Mouse (Mus musculus): ENCODE results near the gene Cdk20. TPM values are rescaled to one million over a fixed set of nuclear protein-coding genes. Genes with fewer than 3 reads are reported as not detected.

The Cdk20 gene
- total and polyA plus RNA-seq, 2 experiments from 2014 or later: 26.4 to 38.5 TPM

DNA sequence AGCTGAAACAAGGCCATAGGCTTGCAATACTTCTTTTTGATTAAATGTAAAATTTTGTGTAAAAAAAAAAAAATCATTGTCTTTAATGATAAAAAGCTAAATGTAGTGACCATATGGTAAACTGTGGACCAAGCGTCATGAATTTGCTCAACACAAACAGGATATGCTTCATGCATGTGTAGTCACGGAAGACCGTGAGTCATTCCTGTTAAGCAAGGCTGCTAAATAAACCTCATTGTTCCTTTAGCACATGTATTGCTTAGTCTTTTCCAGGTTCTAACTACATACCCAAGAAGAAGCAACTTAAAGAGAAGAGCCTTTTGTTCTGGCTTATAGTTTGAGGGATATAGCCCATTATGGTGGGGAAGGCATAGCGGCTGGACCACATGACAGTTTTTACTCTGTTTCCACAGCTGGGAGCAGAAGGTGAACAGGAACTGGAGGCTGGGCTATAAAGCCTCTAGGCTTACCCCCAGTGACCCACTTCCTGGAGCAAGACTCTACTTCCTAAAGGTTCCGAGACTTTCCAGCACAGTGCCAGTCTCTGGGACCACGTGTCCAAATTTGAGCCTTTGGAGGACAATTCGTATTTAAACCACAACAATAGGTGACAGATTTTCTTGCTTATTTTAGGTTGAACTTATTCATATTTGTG is 10.0 kb upstream of the Cdk20 start:
- WGBS: 86% methylated on average over 7 of the region's 7 CpGs
- no peaks in the 10 kb centered on the region for H3K36me3 ChIP-seq (ENCODE audit: insufficient read depth)
- no peak overlapping the region for H3K27ac ChIP-seq (ENCODE audit: low read depth, low read length)
- ATAC-seq: no peak
- no peaks in the 10 kb centered on the region for H3K27me3 ChIP-seq (ENCODE audit: insufficient read depth, low read length)
- no peak overlapping the region for H3K9ac ChIP-seq
- no peak for TF ChIP-seq CTCF (IDR thresholded peaks at IDR 0.05; ENCODE audit: low read depth)
- H3K9me3 ChIP-seq (ENCODE audit: low read length): no peaks in the 10 kb centered on the region
- no peaks in the 10 kb centered on the region for H3K4me1 ChIP-seq (ENCODE audit: insufficient read depth)
- no peak for DNase-seq
- no peak overlapping the region for H3K4me3 ChIP-seq (ENCODE audit: low read depth, low read length)
- H3K4me2 ChIP-seq (ENCODE audit: low read depth): no peak overlapping the region

DNA sequence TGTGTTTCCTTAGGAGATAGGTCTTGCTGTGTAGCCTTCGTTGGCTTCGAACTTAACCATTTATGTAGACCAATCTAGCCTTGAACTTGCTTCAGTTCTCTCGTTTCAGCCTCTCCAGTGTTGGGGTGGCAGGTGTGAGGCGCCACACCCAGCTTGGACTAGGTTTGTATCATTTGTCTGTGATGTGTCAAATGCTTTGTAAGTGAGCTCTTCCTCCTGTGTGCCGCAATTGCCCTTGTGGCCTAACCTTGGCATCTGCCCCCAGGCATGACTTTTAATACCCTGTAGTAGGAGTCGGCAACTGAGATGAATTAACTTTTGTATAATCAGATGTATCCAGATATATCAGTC is 9.5 kb upstream of the Cdk20 start:
- no peaks in the 10 kb centered on the region for H3K9me3 ChIP-seq (ENCODE audit: low read length)
- H3K9ac ChIP-seq: no peak overlapping the region
- H3K27me3 ChIP-seq (ENCODE audit: insufficient read depth, low read length): no peaks in the 10 kb centered on the region
- H3K4me3 ChIP-seq (ENCODE audit: low read depth, low read length): no peak overlapping the region
- H3K4me2 ChIP-seq (ENCODE audit: low read depth): no peak overlapping the region
- no peaks in the 10 kb centered on the region for H3K36me3 ChIP-seq (ENCODE audit: insufficient read depth)
- ATAC-seq (no peak), DNase-seq (no peak)
- 92% methylated on average over 6 of the region's 6 CpGs for WGBS
- no peak overlapping the region for H3K27ac ChIP-seq (ENCODE audit: low read depth, low read length)
- H3K4me1 ChIP-seq (ENCODE audit: insufficient read depth): no peaks in the 10 kb centered on the region
- no peak for TF ChIP-seq CTCF (IDR thresholded peaks at IDR 0.05; ENCODE audit: low read depth)

DNA sequence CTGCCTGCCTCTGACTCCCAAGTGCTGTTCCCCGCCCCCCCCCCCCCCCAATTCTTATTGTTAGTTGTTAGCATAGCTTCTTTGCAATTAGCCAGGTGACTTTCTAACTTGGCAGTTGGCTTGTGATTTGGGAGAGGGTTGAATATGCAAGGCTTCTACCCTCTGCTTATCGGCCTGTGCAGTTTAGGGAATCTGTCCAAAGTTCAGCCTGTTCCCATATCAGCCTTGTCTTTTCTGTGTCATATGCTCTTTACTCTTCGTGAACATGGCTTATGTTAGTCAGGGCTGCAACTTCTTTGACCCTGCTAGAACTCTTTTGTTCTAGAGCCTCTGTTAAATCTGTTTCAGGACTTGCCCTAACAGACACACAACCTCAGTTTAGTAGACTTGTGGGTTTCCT is 7.8 kb upstream of the Cdk20 start:
- no peak for TF ChIP-seq CTCF (IDR thresholded peaks at IDR 0.05; ENCODE audit: low read depth)
- DNase-seq (no peak), ATAC-seq (no peak)
- Histone ChIP-seq H3K4me3 (ENCODE audit: low read depth, low read length) (no peak overlapping the region), H3K27me3 (ENCODE audit: insufficient read depth, low read length) (no peaks in the 10 kb centered on the region), H3K9ac (no peak overlapping the region), H3K36me3 (ENCODE audit: insufficient read depth) (no peaks in the 10 kb centered on the region), H3K4me1 (ENCODE audit: insufficient read depth) (no peaks in the 10 kb centered on the region), H3K27ac (ENCODE audit: low read depth, low read length) (no peak overlapping the region), H3K4me2 (ENCODE audit: low read depth) (no peak overlapping the region), H3K9me3 (ENCODE audit: low read length) (no peaks in the 10 kb centered on the region)
- 73% methylated on average over 3 of the region's 3 CpGs for WGBS

DNA sequence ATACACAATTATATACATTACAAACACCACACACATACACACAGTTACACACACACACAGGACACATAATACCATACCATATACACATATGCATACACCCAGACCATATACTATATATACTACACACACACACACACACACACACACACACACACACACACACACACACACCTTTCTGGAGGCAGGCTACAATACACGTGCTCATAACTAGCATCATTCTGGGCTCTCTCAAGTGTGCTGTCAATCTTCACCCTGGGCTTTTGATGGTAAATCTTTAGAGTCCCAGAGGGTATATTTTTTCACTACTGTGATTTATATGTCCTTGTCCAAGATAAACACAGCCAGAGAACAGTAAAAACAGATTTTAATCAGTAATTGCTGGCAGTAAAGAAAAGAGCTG is 6.8 kb upstream of the Cdk20 start:
- no peak overlapping the region for H3K9ac ChIP-seq
- H3K4me2 ChIP-seq (ENCODE audit: low read depth): no peak overlapping the region
- no peak for DNase-seq
- no peaks in the 10 kb centered on the region for H3K27me3 ChIP-seq (ENCODE audit: insufficient read depth, low read length)
- no peak for TF ChIP-seq CTCF (IDR thresholded peaks at IDR 0.05; ENCODE audit: low read depth)
- H3K9me3 ChIP-seq (ENCODE audit: low read length): no peaks in the 10 kb centered on the region
- H3K27ac ChIP-seq (ENCODE audit: low read depth, low read length): no peak overlapping the region
- no peak for ATAC-seq
- 67% methylated on average over 1 of the region's 1 CpGs for WGBS
- no peaks in the 10 kb centered on the region for H3K36me3 ChIP-seq (ENCODE audit: insufficient read depth)
- no peaks in the 10 kb centered on the region for H3K4me1 ChIP-seq (ENCODE audit: insufficient read depth)
- no peak overlapping the region for H3K4me3 ChIP-seq (ENCODE audit: low read depth, low read length)

DNA sequence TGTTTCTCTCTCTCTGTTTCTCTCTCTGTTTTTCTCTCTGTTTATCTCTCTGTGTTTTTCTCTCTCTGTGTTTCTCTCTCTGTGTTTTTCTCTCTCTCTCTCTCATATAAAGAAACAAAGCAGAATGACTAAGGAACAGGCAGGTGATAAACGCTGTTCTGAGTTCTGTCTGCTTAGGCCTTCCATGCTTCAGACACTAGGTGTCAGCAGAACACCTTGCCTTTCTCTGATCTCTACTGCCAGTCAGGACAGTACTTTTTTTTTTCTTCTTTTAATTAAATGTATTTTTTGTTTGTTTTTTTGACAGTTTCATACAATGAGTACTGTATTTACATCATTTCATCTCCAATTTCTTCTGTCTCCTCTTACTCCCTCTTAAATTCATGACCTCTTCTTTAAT is 2.8 kb upstream of the Cdk20 start:
- 12% methylated on average over 1 of the region's 1 CpGs for WGBS
- DNase-seq (peak; percentile 35), ATAC-seq (no peak)
- Histone ChIP-seq H3K4me1 (ENCODE audit: insufficient read depth) (no peaks in the 10 kb centered on the region), H3K9me3 (ENCODE audit: low read length) (no peaks in the 10 kb centered on the region), H3K27ac (ENCODE audit: low read depth, low read length) (no peak overlapping the region), H3K27me3 (ENCODE audit: insufficient read depth, low read length) (no peaks in the 10 kb centered on the region), H3K9ac (no peak overlapping the region), H3K4me3 (ENCODE audit: low read depth, low read length) (no peak overlapping the region), H3K36me3 (ENCODE audit: insufficient read depth) (no peaks in the 10 kb centered on the region), H3K4me2 (ENCODE audit: low read depth) (no peak overlapping the region)
- TF ChIP-seq CTCF (IDR thresholded peaks at IDR 0.05; ENCODE audit: low read depth): peak; percentile 68

DNA sequence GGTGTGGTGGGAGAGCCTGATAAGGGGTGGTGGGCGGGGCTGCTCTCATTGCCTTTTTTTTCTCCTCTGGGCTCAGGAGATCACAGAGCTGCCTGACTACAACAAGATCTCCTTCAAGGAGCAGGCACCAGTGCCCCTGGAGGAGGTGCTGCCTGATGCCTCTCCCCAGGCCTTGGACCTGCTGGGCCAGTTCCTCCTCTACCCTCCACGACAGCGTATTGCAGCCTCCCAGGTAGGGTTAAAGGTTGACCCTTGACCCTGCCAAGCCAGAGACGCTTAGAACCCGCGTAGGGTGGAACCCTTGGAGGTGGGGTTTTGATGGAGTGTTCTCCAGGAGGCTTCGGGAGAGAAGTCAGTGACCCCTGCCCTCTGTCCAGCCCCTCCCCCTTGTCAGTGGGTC is 5.7 kb downstream of the Cdk20 start:
- Histone ChIP-seq H3K36me3 (ENCODE audit: insufficient read depth) (peaks cover 17% of the 10 kb centered on the region), H3K9ac (no peak overlapping the region), H3K4me3 (ENCODE audit: low read depth, low read length) (no peak overlapping the region), H3K4me2 (ENCODE audit: low read depth) (no peak overlapping the region), H3K4me1 (ENCODE audit: insufficient read depth) (no peaks in the 10 kb centered on the region), H3K9me3 (ENCODE audit: low read length) (no peaks in the 10 kb centered on the region), H3K27ac (ENCODE audit: low read depth, low read length) (no peak overlapping the region), H3K27me3 (ENCODE audit: insufficient read depth, low read length) (no peaks in the 10 kb centered on the region)
- 75% methylated on average over 7 of the region's 7 CpGs for WGBS
- ATAC-seq (no peak), DNase-seq (no peak)
- TF ChIP-seq CTCF (IDR thresholded peaks at IDR 0.05; ENCODE audit: low read depth): no peak

DNA sequence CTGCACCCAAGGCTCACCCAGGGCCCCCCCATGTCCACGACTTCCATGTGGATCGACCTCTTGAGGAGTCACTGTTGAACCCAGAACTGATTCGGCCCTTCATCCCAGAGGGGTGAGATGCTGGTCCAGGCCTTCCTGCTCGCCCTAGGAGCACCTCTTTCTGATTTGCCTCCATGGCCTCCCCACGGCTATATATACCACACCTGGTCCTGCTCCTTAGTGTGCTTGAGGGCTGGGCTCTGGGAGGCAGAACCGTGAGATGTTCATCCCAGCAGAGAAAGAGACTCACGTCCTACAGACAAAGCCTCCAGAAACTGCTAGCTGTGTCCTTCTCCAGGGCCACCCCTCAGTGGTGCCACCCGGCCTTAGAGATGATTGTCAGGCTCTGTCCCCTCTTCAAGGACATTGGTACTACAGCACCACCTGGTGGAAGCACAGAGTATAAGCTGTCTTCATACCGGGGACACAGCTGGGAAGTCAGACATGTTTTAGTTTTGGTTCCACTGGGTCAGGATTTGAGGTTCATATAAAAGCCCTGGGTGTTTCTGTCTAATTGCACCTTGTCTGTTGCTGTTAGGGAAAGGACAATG is 6.8 kb downstream of the Cdk20 start:
- Histone ChIP-seq H3K4me2 (ENCODE audit: low read depth) (no peak overlapping the region), H3K36me3 (ENCODE audit: insufficient read depth) (peaks cover 17% of the 10 kb centered on the region), H3K9me3 (ENCODE audit: low read length) (no peaks in the 10 kb centered on the region), H3K4me3 (ENCODE audit: low read depth, low read length) (no peak overlapping the region), H3K27me3 (ENCODE audit: insufficient read depth, low read length) (no peaks in the 10 kb centered on the region), H3K27ac (ENCODE audit: low read depth, low read length) (no peak overlapping the region), H3K4me1 (ENCODE audit: insufficient read depth) (no peaks in the 10 kb centered on the region), H3K9ac (no peak overlapping the region)
- DNase-seq (peak; percentile 79), ATAC-seq (peak; percentile 61)
- WGBS: 56% methylated on average over 9 of the region's 9 CpGs
- TF ChIP-seq CTCF (IDR thresholded peaks at IDR 0.05; ENCODE audit: low read depth): peak; percentile 90

Measured in forebrain, postnatal 0 days (tissue).